Mouse (Mus musculus) v-Abl transformed pro-B cells (cell line): ENCODE measurements around the gene Fbxo17.

Source experiments
- in situ Hi-C, 2 experiments: fragments of 400-800 bp; cut with MboI; formaldehyde crosslinking; loops; one replicate each; pipeline ENCODE4 v1.15.1; 2025; ENCODE audit not compliant: unreplicated experiment in 2 of 2

Fbxo17 gene

GRCm38 (mm10) chr7:28714667-28715066 is 1.9 kb upstream of the Fbxo17 start:
- in situ Hi-C loops, result loop anchor here in 1 of 2 experiments (10.0 kb wide), 1 partner anchor 100 kb away; no protein-coding TSS in a partner anchor

- in situ Hi-C loops, result loop anchor here in 1 of 2 experiments (10.0 kb wide), 1 partner anchor 101 kb away; no protein-coding TSS in a partner anchor
These were observed 1.0 kb upstream of the Fbxo17 start for GRCm38 (mm10) chr7:28715598-28715997.

- in situ Hi-C loops, result loop anchor here in 1 of 2 experiments (10.0 kb wide), 1 partner anchor 103 kb away; no protein-coding TSS in a partner anchor
These were observed 1.1 kb downstream of the Fbxo17 start for GRCm38 (mm10) chr7:28717726-28718125.

DNA sequence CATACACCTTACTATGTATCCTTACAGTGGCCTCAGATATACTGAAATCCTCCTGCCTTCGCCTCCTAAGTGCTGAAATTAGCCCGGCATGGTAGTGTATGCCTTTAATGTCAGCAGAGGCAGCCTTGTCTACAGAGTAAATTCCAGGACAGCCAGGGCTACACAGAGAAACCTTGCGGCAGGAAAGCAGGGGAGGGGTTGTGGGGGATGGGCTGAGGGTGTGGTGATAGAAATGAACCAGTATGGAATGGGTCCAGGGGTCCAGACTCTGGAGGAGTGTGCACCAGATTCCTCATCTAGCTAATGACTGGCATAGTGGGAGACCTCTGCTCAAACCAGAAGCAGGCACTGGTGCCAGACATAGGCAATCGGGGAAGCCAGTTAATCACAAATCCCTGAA is 2.6 kb downstream of the Fbxo17 start:
- in situ Hi-C loops, result loop anchor here in 1 of 2 experiments (10.0 kb wide), 1 partner anchor 104 kb away; no protein-coding TSS in a partner anchor

GRCm38 (mm10) chr7:28719650-28720049 is 3.0 kb downstream of the Fbxo17 start:
- in situ Hi-C loops, result loop anchor here (10.0 kb wide), 2 partner anchors 105 to 275 kb away; no protein-coding TSS in a partner anchor

DNA sequence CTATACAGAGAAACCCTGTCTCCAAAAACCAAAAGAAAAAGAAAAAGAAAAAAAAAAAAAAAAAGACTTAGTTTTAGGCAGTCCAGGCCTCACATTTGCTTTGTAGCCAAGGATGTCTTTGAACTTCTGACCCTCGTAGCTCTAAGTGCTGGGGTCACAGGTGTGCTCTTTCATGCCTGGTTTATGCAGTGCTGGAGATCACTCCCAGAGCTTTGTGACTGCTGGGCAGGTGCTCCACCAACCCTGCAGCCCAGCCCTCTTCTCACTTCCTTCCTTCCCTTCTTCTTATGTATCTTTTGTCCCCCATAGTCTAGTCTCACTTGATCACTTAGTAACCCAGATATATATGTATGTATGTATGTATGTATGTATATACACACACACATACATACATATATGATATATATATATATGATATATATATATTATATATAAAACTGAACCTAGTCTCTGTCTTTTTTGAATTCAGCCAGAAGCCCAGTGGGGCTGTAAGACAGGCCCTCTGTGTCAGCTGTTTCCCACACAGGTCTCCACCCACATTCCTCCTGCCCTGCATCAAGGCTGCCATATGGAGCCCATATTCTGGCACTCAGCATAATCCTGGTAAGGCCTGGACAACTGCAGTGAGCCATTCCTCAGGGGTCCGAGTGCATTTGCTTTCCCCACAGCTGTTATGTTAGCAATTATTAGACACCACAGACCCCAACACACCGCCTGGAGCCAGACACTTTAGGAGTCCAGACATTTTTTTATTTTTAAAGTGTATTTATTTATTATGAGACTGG is 4.3 kb downstream of the Fbxo17 start:
- in situ Hi-C loops, result loop anchor here in 1 of 2 experiments (10.0 kb wide), 2 partner anchors 106 to 276 kb away; no protein-coding TSS in a partner anchor

DNA sequence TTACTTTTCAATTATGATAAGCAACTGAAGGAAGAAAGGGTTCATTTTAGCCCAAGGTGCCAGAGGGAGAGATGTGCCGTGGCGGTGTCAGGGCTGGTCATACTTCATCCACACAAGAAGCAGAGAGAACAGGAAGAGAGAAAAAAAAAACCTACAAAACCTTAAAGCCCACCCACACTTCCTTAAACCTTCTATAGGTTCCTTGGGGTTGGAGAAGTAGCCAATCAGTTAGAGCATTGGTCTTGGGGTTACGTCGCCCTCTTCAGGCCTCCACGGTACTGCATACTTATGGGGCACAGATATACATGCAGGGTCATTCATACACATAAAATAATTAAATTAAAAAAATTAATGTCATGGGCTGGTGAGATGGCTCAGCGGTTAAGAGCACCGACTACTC is 5.5 kb downstream of the Fbxo17 start:
- in situ Hi-C loops, result loop anchor here in 1 of 2 experiments (10.0 kb wide), 2 partner anchors 107 to 277 kb away; no protein-coding TSS in a partner anchor

DNA sequence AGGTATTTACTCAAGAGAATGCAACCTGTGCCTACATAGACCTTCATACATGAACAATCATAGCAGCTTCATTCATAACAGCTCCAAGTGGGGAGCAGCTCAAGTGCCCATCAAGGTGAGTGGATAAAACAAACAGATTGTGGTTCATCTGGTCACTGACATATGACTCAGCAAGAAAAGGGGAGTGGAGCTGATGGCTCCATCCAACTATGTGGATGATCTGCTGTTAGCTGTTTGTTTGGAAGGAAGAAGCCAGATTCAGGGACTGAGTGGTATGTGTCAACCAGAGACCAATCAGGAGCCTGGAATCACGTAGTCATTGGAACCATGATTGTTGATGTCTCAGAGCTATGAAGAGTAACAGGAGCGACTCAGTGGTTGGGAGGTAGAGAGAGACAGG is 8.0 kb downstream of the Fbxo17 start:
- in situ Hi-C loops, result loop anchor here (10.0 to 25.0 kb wide), 3 partner anchors 110 to 287 kb away; partner anchors contain the start of gene Gmfg (in 1 of the 2)

DNA sequence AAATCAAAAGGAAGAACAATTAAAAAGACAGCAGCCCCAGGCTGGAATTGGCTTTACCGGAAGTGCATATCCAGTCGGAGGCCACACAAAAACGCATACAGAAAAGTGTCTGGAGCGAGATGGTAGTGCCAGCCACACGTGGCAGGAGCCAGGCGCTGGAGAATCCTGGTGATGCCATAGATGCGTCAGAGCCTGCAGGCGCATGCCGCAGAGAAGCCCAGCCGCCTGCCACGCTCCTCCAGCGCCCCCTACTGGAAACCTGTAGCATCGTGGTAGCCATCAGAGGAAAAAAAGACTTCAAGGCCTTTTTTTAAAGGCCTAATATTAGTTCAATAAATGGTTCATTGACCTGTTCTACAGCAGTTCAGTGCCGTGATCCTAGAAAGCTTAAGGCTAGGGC is 10.0 kb downstream of the Fbxo17 start:
- in situ Hi-C loops, result loop anchor here (10.0 to 25.0 kb wide), 3 partner anchors 112 to 289 kb away; partner anchors contain the start of gene Gmfg (in 1 of the 2)

DNA sequence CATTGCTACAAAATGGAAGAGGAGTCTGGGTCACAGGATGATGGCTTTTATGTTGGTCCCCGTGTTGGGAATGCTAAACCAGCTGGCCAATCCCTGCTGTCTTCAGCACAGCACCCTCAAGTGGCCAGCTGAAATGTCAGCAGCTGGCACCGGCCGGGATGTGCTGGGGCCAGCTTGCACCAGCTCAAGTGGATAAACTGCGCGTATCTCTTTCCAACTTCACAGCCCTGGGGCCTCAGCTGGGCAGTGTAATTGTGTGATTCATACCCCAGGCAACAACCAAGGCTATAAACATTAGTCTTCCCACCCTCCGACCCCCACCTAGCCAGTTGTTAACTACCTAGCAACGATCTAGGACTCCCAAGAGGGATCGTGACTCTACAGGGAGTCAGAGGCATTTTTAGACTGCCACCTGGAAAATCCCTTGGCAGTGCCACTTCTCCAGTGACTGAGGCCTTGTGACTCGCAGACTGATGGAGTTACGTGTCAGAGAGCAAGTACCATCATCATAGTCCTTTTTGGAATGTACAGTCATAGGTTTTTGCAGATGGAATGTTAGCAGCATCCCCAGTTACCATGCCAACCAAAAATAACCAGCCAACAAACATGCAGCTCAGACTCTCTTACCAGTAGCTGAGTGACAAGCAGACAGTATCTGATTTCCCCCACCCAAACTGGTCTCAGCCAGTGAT is 11.2 kb downstream of the Fbxo17 start:
- in situ Hi-C loops, result loop anchor here (10.0 to 25.0 kb wide), 3 partner anchors 113 to 290 kb away; partner anchors contain the start of gene Gmfg (in 1 of the 2)

- in situ Hi-C loops, result loop anchor here in 1 of 2 experiments (25.0 kb wide), 1 partner anchor 295 kb away; the partner anchor contains the start of gene Gmfg
These were observed 15.9 kb downstream of the Fbxo17 start for GRCm38 (mm10) chr7:28732341-28733142.

- in situ Hi-C loops, result loop anchor here in 1 of 2 experiments (25.0 kb wide), 1 partner anchor 296 kb away; the partner anchor contains the start of gene Gmfg
These were observed 16.6 kb downstream of the Fbxo17 start for GRCm38 (mm10) chr7:28733211-28733610.

DNA sequence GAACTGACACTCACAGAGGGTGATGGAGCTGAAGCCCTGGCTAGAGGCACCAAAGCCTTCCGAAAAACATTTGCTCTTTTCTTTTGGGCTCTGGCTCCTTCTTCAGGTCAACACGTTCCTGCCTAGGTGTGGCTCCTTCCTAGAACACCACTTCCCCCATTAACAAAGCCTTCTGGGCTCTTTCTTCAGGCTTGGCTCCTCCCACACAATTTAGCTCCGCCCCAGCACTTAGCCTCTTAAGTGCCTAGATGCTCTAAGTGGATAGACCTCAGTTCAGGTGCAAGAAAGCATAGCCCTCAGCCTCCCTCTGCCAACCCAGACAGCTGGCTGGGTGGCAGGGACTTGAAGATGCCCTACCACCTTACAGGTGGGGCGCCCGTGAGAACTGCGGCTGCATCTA is 19.1 kb downstream of the Fbxo17 start:
- in situ Hi-C loops, result loop anchor here in 1 of 2 experiments (25.0 kb wide), 1 partner anchor 298 kb away; the partner anchor contains the start of gene Gmfg

DNA sequence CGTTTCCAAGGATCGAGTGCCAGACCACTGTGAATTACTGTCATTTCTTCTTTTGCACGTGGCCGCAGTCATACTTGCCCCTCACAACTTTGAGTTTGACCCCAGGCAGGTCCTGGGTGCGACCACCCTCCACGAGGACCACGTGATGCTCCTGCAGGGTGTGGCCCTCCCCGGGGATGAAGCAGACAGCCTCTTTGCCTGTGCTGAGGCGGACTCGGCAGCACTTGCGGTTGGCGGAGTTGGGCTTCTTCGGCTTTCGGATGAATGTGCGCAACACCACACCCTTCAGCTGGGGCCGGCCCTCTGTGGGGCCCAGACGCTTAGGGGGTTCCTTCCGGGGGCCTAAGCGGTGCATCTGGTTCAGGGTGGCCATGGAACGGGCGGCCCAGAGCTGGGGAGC is 23.2 kb downstream of the Fbxo17 start:
- in situ Hi-C loops, result loop anchor here in 1 of 2 experiments (25.0 kb wide), 1 partner anchor 303 kb away; the partner anchor contains the start of gene Gmfg

DNA sequence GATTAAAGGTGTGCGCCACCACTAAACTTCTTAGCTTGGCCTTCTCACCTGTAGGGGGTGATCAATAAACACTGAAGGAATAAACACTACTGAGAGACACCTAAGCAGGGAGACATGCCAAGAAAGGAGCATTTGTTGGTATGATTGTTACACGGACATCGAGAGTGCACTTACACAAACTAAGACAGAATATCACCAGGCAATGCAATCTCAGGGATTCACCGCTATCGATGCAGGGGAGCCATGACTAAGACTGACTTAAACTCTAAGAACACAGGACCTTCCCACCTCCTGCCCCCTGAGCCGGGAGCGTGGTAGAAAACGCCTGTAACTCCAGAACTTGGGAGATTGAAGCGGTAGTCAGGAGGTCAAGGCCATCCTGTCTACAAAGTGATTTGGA is 24.3 kb downstream of the Fbxo17 start:
- in situ Hi-C loops, result loop anchor here in 1 of 2 experiments (25.0 kb wide), 1 partner anchor 304 kb away; the partner anchor contains the start of gene Gmfg

DNA sequence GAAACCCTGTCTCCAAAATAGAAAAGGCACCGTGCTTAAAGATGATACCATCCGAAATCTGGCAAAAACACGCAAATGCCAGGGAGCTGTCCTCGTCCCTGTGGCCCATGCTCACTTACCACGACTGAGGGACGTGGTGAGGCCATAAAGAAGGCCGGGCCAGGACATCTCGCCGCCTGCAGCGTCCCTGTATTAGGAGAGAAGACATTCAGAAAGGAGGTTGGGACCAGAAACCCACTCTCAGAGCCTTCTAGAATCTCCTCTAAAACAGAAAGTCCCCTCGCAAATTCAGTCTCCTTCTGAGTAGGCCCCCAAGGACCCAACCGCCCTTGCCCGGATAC is 24.7 kb downstream of the Fbxo17 start:
- in situ Hi-C loops, result loop anchor here in 1 of 2 experiments (25.0 kb wide), 1 partner anchor 304 kb away; the partner anchor contains the start of gene Gmfg

- in situ Hi-C loops, result loop anchor here in 1 of 2 experiments (25.0 kb wide), 1 partner anchor 305 kb away; the partner anchor contains the start of gene Gmfg
These were observed 25.3 kb downstream of the Fbxo17 start, which contains the start of the genes Mrps12 and Sars2 for GRCm38 (mm10) chr7:28741709-28742438. TSS of gene Mrps12 (minus strand) at chr7:28741820. TSS of gene Sars2 (plus strand) at chr7:28741992.

- in situ Hi-C loops, result loop anchor here in 1 of 2 experiments (25.0 kb wide), 2 partner anchors 313 to 562 kb away; partner anchors contain the start of genes Dpf1 and Gmfg
These were observed 33.3 kb downstream of the Fbxo17 start for GRCm38 (mm10) chr7:28749935-28750334.
